Mouse (Mus musculus): Measurements from ENCODE around the gene Smg6. TPM values are rescaled to one million over a fixed set of nuclear protein-coding genes. Genes with fewer than 3 reads are reported as not detected.

Smg6 gene
- polyA plus RNA-seq, 1 experiment from 2014 or later = 12.9 TPM

DNA sequence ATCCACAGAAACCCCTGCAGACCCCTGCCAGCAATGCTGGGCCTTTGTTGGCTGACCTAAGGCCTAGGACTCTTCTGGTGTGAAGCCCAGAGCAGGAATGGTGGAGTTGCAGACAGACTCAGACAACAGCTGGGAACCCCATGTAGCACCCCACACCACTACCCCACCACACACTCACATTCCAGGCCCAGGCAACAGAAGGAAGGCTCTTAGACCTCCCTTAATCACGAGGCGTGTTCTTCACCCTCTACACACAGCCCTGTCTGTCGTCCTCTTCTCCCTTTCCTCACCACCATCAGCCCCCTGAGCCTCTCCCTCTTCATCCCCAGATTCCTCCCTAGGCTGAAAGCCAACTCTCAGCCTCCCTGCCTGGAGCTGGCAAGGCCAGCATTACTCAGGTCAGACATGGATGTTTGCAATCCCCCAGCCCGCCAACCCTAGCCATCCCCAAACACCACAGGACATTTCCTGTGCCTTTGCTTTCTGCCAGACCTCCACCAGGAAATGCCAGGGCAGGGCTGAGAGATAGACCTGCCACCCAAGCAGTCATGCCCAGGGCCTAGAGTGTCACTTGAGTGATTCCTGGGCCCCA lies 235.9 kb downstream of the Smg6 start:
- peaks cover 44% of the 10 kb centered on the region for H3K36me3 ChIP-seq (ENCODE audit: control insufficient read depth, insufficient read depth, low read length)
- DNase-seq (ENCODE audit: low spot score) = no peak
- H3K9me3 ChIP-seq (replicated peaks; ENCODE audit: control insufficient read depth, low read length) = no peaks in the 10 kb centered on the region
- peaks cover 33% of the 10 kb centered on the region for H3K27me3 ChIP-seq (replicated peaks; ENCODE audit: control insufficient read depth, insufficient read depth, low read length)
- no peak overlapping the region for H3K9ac ChIP-seq (ENCODE audit: low read length)
- WGBS = 74% methylated on average over 4 of the region's 4 CpGs
- H3K4me2 ChIP-seq (ENCODE audit: low read length) = no peak overlapping the region
- H3K27ac ChIP-seq (ENCODE audit: low read depth, low read length) = no peak overlapping the region
- no peak for ATAC-seq
- no peak overlapping the region for H3K4me3 ChIP-seq (ENCODE audit: low read depth, low read length)
- H3K4me1 ChIP-seq (ENCODE audit: control insufficient read depth, insufficient read depth, low read length) = no peaks in the 10 kb centered on the region

DNA sequence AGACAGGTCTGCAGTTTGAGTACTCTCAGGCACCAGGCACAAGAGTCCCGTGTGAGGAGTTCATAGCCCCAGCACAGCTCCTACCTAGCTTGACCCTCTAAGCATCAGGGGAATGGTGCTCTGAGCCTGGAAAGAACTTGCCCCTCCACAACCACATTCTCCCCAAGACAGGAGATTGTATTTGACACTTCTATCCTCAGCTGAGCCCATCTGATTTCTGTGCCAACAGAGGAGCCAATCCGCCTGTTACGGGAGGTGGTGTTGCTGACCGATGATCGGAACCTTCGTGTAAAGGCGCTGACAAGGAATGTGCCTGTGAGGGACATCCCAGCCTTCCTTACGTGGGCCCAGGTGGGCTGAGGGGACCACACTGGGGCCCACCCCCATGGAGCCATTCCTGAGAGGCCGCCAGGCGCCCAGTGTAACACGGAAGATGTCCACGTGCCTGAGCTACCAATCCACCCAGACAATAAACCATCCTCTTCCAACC lies 237.0 kb downstream of the Smg6 start:
- DNase-seq (ENCODE audit: low spot score) (no peak), ATAC-seq (no peak)
- WGBS = 94% methylated on average over 12 of the region's 12 CpGs
- Histone ChIP-seq H3K9me3 (replicated peaks; ENCODE audit: control insufficient read depth, low read length) (no peaks in the 10 kb centered on the region), H3K4me3 (ENCODE audit: low read depth, low read length) (no peak overlapping the region), H3K36me3 (ENCODE audit: control insufficient read depth, insufficient read depth, low read length) (peaks cover 44% of the 10 kb centered on the region), H3K4me2 (ENCODE audit: low read length) (no peak overlapping the region), H3K27ac (ENCODE audit: low read depth, low read length) (no peak overlapping the region), H3K27me3 (replicated peaks; ENCODE audit: control insufficient read depth, insufficient read depth, low read length) (peaks cover 44% of the 10 kb centered on the region), H3K4me1 (ENCODE audit: control insufficient read depth, insufficient read depth, low read length) (no peaks in the 10 kb centered on the region), H3K9ac (ENCODE audit: low read length) (no peak overlapping the region)

DNA sequence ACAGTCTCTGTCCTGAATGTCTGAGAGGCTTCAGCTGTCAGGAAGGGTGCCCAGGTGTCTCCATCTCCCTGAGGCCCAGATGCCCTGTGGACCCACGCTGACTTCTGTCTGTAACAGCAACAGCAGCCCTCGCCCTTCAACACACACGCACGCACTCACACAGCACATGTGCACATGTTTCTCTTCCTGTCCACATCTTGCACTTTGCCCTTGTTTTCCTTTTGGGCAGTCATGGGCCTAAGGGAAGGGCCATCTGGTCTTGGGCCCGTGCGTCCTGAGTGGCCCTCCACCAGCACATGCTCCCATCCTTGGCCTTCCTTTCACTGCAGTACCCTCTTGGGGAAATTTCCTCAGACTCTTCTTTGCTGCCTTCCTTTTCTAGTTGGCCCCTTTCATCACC lies 237.8 kb downstream of the Smg6 start:
- H3K4me1 ChIP-seq (ENCODE audit: control insufficient read depth, insufficient read depth, low read length) = no peaks in the 10 kb centered on the region
- DNase-seq (ENCODE audit: low spot score) (no peak), ATAC-seq (no peak)
- peaks cover 51% of the 10 kb centered on the region for H3K27me3 ChIP-seq (replicated peaks; ENCODE audit: control insufficient read depth, insufficient read depth, low read length)
- no peak overlapping the region for H3K4me3 ChIP-seq (ENCODE audit: low read depth, low read length)
- H3K9me3 ChIP-seq (replicated peaks; ENCODE audit: control insufficient read depth, low read length) = no peaks in the 10 kb centered on the region
- WGBS = 93% methylated on average over 6 of the region's 6 CpGs
- H3K36me3 ChIP-seq (ENCODE audit: control insufficient read depth, insufficient read depth, low read length) = peaks cover 39% of the 10 kb centered on the region
- H3K27ac ChIP-seq (ENCODE audit: low read depth, low read length) = no peak overlapping the region
- no peak overlapping the region for H3K4me2 ChIP-seq (ENCODE audit: low read length)
- no peak overlapping the region for H3K9ac ChIP-seq (ENCODE audit: low read length)

DNA sequence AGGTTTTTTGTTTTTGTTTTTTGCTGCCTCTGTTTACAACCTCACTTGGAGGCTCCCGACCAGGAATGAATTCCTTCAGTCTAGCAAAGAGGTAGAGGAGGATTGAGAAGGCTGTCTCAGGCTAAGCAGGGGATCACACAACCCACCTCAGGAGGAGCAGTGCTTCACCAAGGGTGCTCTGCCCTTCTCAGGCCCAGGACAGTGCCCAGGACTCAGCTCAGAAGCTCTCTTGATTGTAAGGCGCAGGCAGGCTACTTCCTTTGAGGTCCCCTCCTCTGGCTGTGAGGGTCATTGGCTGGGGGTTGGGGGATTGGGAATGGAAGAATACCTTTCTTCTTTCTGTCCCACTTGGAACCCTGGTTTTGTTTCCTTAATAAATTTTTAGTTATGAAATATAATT lies 238.4 kb downstream of the Smg6 start:
- DNase-seq (ENCODE audit: low spot score) = no peak
- Histone ChIP-seq H3K4me2 (ENCODE audit: low read length) (no peak overlapping the region), H3K4me1 (ENCODE audit: control insufficient read depth, insufficient read depth, low read length) (peaks cover 5% of the 10 kb centered on the region), H3K9ac (ENCODE audit: low read length) (no peak overlapping the region), H3K27ac (ENCODE audit: low read depth, low read length) (no peak overlapping the region), H3K4me3 (ENCODE audit: low read depth, low read length) (no peak overlapping the region), H3K9me3 (replicated peaks; ENCODE audit: control insufficient read depth, low read length) (no peaks in the 10 kb centered on the region), H3K36me3 (ENCODE audit: control insufficient read depth, insufficient read depth, low read length) (peaks cover 35% of the 10 kb centered on the region), H3K27me3 (replicated peaks; ENCODE audit: control insufficient read depth, insufficient read depth, low read length) (peaks cover 58% of the 10 kb centered on the region)
- 77% methylated on average over 2 of the region's 2 CpGs for WGBS
- ATAC-seq = no peak

DNA sequence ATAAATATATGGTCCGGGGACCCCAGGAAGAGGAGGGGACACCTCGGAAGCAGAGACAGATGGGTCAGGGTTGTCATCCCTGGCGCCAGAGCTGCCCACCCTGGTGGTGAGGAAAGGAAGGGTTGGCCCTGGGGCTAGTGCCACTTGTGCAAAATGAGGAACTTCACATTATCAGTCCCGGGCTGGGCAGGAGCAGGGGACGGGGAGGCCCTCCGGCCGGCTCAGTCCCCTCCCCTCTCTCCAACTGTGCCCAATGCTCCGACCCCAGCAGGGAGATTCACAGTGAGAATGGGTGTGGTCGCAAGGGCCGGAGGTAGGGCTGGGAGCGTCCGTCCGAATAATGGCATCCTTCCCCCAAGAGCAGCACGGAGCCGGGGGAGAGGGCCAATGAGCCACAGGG lies 239.1 kb downstream of the Smg6 start:
- Histone ChIP-seq H3K27me3 (replicated peaks; ENCODE audit: control insufficient read depth, insufficient read depth, low read length) (peaks cover 65% of the 10 kb centered on the region), H3K4me2 (ENCODE audit: low read length) (no peak overlapping the region), H3K4me3 (ENCODE audit: low read depth, low read length) (0 out of 2 replicates have a peak overlapping the region, but pooled peaks have one; percentile 19)

DNA sequence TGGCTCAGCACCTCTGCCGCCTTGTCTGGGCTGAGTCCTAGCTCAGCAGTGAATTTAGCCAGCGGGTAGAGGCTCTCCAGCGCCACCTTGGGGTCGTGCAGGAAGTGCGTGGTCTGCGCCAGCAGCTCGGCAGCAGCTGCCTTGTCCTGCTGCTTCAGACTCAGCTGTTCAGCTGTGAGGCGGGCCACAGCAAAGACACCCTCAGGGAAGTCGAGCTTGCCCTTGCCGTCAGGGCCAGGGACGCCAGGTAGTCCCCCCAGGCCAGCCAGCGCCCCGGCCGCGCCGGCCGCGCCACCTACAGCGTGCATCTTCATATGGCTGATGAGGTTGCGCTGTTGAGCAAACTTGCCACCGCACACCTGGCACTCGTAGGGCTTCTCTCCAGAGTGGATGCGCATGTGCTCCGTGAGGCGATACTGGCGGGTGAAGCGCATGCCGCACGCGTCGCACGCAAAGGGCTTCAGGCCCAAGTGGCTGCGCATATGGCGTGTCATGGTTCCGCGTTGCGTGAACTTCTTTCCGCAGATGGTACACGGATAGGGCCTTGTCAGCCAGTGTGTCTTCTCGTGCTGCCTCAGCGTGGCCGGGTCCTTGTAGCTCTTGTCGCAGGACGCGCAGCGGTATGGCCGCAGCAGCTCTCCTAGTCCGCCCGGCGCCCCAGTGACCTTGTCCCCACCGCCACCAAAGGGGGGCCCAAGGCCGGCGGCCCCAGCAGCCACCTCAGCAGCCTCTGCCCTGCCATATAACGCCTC lies 240.0 kb downstream of the Smg6 start:
- Histone ChIP-seq H3K27me3 (replicated peaks; ENCODE audit: control insufficient read depth, insufficient read depth, low read length) (peaks cover 71% of the 10 kb centered on the region), H3K9me3 (replicated peaks; ENCODE audit: control insufficient read depth, low read length) (no peaks in the 10 kb centered on the region), H3K9ac (ENCODE audit: low read length) (peak overlapping the region; percentile 17; the same call in 1 of the 2 replicates), H3K4me3 (ENCODE audit: low read depth, low read length) (peak overlapping the region; percentile 19; the same call in 1 of the 2 replicates), H3K36me3 (ENCODE audit: control insufficient read depth, insufficient read depth, low read length) (peaks cover 23% of the 10 kb centered on the region), H3K4me1 (ENCODE audit: control insufficient read depth, insufficient read depth, low read length) (peaks cover 18% of the 10 kb centered on the region), H3K4me2 (ENCODE audit: low read length) (peak overlapping the region; percentile 43), H3K27ac (ENCODE audit: low read depth, low read length) (no peak overlapping the region)
- DNase-seq (ENCODE audit: low spot score) (peak; percentile 66), ATAC-seq (no peak)
- 3% methylated on average over 54 of the region's 54 CpGs for WGBS

More for the DNA sequence above, 239.1 kb downstream of the Smg6 start:
- H3K9me3 ChIP-seq (replicated peaks; ENCODE audit: control insufficient read depth, low read length) = no peaks in the 10 kb centered on the region
- peaks cover 31% of the 10 kb centered on the region for H3K36me3 ChIP-seq (ENCODE audit: control insufficient read depth, insufficient read depth, low read length)
- DNase-seq (ENCODE audit: low spot score) (no peak), ATAC-seq (no peak)
- H3K9ac ChIP-seq (ENCODE audit: low read length) = no peak overlapping the region
- no peak overlapping the region for H3K27ac ChIP-seq (ENCODE audit: low read depth, low read length)
- H3K4me1 ChIP-seq (ENCODE audit: control insufficient read depth, insufficient read depth, low read length) = peaks cover 9% of the 10 kb centered on the region
- WGBS = 13% methylated on average over 15 of the region's 15 CpGs

DNA sequence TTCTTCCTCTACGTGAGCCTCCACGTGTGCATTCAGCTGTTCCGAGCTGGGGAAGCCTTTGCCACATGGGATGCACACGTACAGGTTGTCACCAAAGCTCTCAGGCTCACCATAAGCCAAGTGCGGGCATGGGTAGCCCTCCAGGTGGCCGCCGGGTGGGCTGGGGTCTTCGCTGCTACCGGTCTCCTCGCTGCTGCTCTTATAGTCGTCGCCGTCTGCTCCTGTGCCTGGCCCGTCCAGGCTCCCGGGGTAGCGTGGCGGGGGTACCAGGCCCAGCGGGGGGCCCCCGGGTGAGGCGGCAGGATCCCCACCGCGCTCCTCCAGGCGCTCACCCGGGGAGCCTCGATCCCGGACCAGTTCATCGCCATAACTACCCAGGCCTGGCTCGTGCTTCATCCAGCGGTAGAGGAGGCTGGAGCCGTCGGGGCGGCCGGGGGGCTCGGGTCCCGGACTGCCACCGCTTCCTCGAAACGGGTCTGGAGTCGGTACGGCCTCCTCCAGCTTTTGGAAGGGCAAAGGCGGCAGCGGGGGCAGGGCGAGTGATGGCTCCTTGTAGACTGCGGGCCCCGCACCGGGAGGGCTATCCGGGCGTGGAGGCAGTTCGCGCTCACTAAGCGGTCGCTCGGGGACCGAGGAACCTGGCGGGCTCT lies 240.7 kb downstream of the Smg6 start:
- Histone ChIP-seq H3K4me1 (ENCODE audit: control insufficient read depth, insufficient read depth, low read length) (peaks cover 21% of the 10 kb centered on the region), H3K27me3 (replicated peaks; ENCODE audit: control insufficient read depth, insufficient read depth, low read length) (peaks cover 78% of the 10 kb centered on the region), H3K9me3 (replicated peaks; ENCODE audit: control insufficient read depth, low read length) (no peaks in the 10 kb centered on the region), H3K27ac (ENCODE audit: low read depth, low read length) (no peak overlapping the region), H3K9ac (ENCODE audit: low read length) (peak overlapping the region; percentile 26), H3K4me2 (ENCODE audit: low read length) (peak overlapping the region; percentile 43), H3K36me3 (ENCODE audit: control insufficient read depth, insufficient read depth, low read length) (peaks cover 17% of the 10 kb centered on the region), H3K4me3 (ENCODE audit: low read depth, low read length) (peak overlapping the region; percentile 19)
- ATAC-seq (no peak), DNase-seq (ENCODE audit: low spot score) (no peak)
- WGBS = 2% methylated on average over 51 of the region's 55 CpGs

DNA sequence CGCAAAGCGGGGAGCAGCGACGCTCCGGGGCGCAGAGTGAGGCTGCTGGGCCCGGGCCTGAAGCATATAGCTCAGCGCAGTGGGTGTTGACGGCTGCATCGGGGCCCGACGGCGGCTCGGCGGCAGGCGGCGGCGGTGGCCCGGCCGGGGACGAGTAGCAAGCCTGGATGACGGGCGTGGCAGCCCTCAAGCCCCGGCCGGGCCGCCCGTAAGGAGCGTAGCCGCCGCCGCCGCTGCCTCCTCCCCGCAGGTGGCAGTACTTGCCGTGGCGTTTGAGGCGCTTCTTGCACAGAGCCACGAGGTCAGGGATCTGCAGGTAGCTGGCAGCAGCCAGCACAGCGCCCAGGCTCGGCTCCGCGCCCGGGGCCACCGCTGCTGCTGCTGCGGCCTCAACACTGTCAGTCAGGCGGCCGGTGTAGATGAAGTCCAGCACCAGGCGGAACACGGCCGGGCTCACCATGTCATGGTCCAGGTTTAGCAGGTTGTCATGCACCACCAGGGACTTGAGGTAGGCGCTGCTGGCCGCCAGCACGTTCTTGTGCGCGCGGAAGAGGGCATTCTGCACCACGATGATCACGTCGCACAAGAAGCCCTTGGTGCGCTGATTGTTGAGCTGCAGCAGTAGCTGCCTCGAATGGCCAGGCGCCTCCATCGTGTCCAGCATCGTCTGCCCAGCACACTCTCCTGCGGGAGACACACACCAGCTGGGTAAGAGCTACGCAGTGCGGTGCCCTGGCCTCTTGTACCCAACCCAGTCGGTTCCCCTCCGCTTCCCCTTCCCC lies 241.4 kb downstream of the Smg6 start:
- DNase-seq (ENCODE audit: low spot score) = no peak

More for the DNA sequence above, 241.4 kb downstream of the Smg6 start:
- H3K4me3 ChIP-seq (ENCODE audit: low read depth, low read length) = peak overlapping the region; percentile 40
- peaks cover 21% of the 10 kb centered on the region for H3K4me1 ChIP-seq (ENCODE audit: control insufficient read depth, insufficient read depth, low read length)
- ATAC-seq = no peak
- H3K4me2 ChIP-seq (ENCODE audit: low read length) = peak overlapping the region; percentile 43
- peak overlapping the region; percentile 26 for H3K9ac ChIP-seq (ENCODE audit: low read length)
- peaks cover 86% of the 10 kb centered on the region for H3K27me3 ChIP-seq (replicated peaks; ENCODE audit: control insufficient read depth, insufficient read depth, low read length)
- H3K9me3 ChIP-seq (replicated peaks; ENCODE audit: control insufficient read depth, low read length) = no peaks in the 10 kb centered on the region
- 2% methylated on average over 61 of the region's 68 CpGs for WGBS
- H3K36me3 ChIP-seq (ENCODE audit: control insufficient read depth, insufficient read depth, low read length) = peaks cover 12% of the 10 kb centered on the region
- no peak overlapping the region for H3K27ac ChIP-seq (ENCODE audit: low read depth, low read length)

All from forebrain, embryonic 14.5 days (tissue).